Mouse (Mus musculus) kidney, embryonic 16.5 days (tissue): ENCODE measurements around the gene Rspo4. TPM values are rescaled to one million over a fixed set of nuclear protein-coding genes. Genes with fewer than 3 reads are reported as not detected.

Experiments
- polyA plus RNA-seq: library from polyadenylated mRNA; unstranded; fragments of >200 nt; fragmentation: Nextera tagmentation; extraction: Ambion mirVana; gene quantifications from 2 replicates; pipeline ENCODE4 v1.2.1, GENCODE M21; 2015

Gene Rspo4
- polyA plus RNA-seq, 1 experiment from 2014 or later: 0.09 TPM

Other genes with a start within 250 kb of the Rspo4 start
- 0.44 and 0.63 TPM in 2 replicates for gene Snph, start 210.3 kb upstream of the Rspo4 start, polyA plus RNA-seq
- gene Rad21l, start 174.4 kb upstream of the Rspo4 start, polyA plus RNA-seq: not detected in 2 replicates
- 1.0 and 1.1 TPM in 2 replicates for gene Tmem74b, start 140.9 kb upstream of the Rspo4 start, polyA plus RNA-seq
- gene Psmf1, start 98.7 kb upstream of the Rspo4 start, polyA plus RNA-seq: 49.3 and 50.2 TPM in 2 replicates
- gene Angpt4, start 68.3 kb downstream of the Rspo4 start, polyA plus RNA-seq: 2.8 and 3.0 TPM in 2 replicates
- 32.1 and 34.9 TPM in 2 replicates for gene Fam110a, start 137.3 kb downstream of the Rspo4 start, polyA plus RNA-seq
- gene Slc52a3, start 153.6 kb downstream of the Rspo4 start, polyA plus RNA-seq: 25.2 and 28.2 TPM in 2 replicates
- not detected in 2 replicates for gene Scrt2, start 238.6 kb downstream of the Rspo4 start, polyA plus RNA-seq